Mouse (Mus musculus) bone marrow macrophage, adult 2 months (primary cell): ENCODE measurements around the gene Stxbp1. TPM values are rescaled to one million over a fixed set of nuclear protein-coding genes. Genes with fewer than 3 reads are reported as not detected.
A peak's percentile ranks its signal among the peaks of the same experiment; 100 is the strongest.

Experiments used
- H3K27ac ChIP-seq: 2 replicates; pipeline ENCODE4 v1.5.1; 2012; ENCODE audit warnings: low read depth, low read length; ENCODE audit not compliant: insufficient read depth
- H3K4me1 ChIP-seq: 2 replicates; pipeline ENCODE4 v1.6.1; 2012; ENCODE audit warnings: low read length; ENCODE audit not compliant: control insufficient read depth, insufficient read depth
- H3K4me3 ChIP-seq: 2 replicates; pipeline ENCODE4 v1.5.1; 2012; ENCODE audit warnings: mild to moderate bottlenecking, low read length, moderate library complexity; ENCODE audit not compliant: insufficient read depth
- CTCF ChIP-seq: IDR thresholded peaks from 2 replicates; pipeline ENCODE4 v1.5.1; 2012; ENCODE audit warnings: low read depth, mild to moderate bottlenecking, low read length, moderate library complexity
- POLR2A ChIP-seq: IDR thresholded peaks from 2 replicates; pipeline ENCODE4 v1.6.1; 2012; ENCODE audit warnings: mild to moderate bottlenecking, low read depth, low read length, borderline replicate concordance
- polyA plus RNA-seq: library from polyadenylated mRNA; stranded (reverse); fragments of >200 nt; gene quantifications from 2 replicates; pipeline ENCODE4 v1.2.4, GENCODE M21; 2012; ENCODE audit not compliant: missing spikeins, insufficient read depth, insufficient read length

The Stxbp1 gene
- polyA plus RNA-seq, 1 experiment: 17.7 TPM

DNA sequence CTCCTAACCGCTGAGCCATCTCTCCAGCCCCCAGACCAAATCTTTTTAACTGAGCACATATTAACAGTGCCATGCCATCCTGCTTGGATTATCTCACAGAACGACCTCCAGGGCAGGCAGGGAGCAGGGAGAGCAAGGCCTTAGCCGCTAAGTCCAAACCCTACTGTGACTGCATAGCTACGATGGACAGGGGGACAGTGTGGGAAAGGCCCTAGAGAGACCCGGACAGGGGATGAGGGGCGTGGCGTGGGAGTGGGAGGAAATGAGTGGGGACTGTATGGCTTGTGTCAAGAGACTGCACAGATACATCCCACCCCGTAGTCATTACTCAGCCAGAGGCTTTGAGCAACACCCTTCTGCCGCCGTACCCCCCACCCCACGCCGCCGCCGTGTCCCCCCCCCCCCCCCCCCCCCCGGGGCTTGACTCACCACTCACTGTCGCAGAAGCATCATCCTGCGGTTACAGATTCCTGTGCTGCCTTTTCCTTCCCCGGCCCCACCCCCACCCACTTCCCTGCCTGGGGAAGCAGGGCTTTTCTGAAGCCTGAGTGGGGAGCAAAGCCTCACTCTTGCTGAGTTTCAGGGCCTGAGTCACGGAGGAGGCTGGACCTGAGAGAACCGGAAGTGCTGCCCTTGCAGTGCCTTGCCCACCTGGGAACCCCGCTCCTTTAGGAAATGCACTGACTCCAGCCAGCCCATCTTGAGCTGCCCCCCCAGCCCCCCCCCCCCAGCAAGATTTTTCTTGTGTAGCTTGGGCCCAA, 35.4 kb upstream of the Stxbp1 start:
- TF ChIP-seq CTCF (0 out of 2 replicates have a peak, but pooled peaks have one; percentile 5), POLR2A (no peak)
- Histone ChIP-seq H3K4me3 (peak overlapping the region; percentile 51), H3K27ac (peak overlapping the region; percentile 100), H3K4me1 (peaks cover 76% of the 10 kb centered on the region)

- Histone ChIP-seq H3K4me1 (peaks cover 70% of the 10 kb centered on the region), H3K27ac (peak overlapping the region; percentile 100), H3K4me3 (no peak overlapping the region)
- TF ChIP-seq POLR2A (no peak), CTCF (no peak)
These were observed 34.7 kb upstream of the Stxbp1 start for GRCm38 (mm10) chr2:32881723-32882122.

DNA sequence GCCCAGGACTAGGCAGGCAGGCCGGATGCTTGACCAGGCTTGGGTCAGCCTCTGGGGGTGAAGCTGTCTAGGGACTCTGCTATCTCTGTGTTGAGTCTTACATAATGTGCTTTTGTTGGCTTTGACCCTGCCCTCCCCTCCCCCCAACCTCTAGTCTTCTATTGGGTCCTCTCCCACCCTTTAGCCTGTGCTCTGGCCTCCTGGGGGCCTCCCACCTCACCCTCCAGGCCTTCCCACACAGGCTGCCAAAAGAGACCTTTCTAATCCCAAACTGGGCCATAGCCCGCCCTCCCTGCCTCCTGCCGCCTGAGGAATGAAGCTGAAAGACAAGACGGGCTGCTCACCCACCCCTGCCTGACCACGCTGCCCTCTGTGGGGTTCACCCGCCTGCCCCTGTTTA, 34.0 kb upstream of the Stxbp1 start:
- Histone ChIP-seq H3K4me1 (peaks cover 67% of the 10 kb centered on the region), H3K27ac (peak overlapping the region; percentile 100), H3K4me3 (no peak overlapping the region)
- TF ChIP-seq CTCF (no peak), POLR2A (no peak)

GRCm38 (mm10) chr2:32879593-32879992, 32.5 kb upstream of the Stxbp1 start:
- Histone ChIP-seq H3K27ac (peak overlapping the region; percentile 26), H3K4me3 (no peak overlapping the region; the same call in 1 of the 2 replicates), H3K4me1 (peaks cover 61% of the 10 kb centered on the region)
- TF ChIP-seq CTCF: no peak
- no peak for TF ChIP-seq POLR2A

GRCm38 (mm10) chr2:32878396-32878795, 31.4 kb upstream of the Stxbp1 start:
- peak overlapping the region; percentile 88 for H3K4me3 ChIP-seq
- TF ChIP-seq POLR2A (no peak), CTCF (no peak)
- peaks cover 60% of the 10 kb centered on the region for H3K4me1 ChIP-seq
- H3K27ac ChIP-seq: no peak overlapping the region

DNA sequence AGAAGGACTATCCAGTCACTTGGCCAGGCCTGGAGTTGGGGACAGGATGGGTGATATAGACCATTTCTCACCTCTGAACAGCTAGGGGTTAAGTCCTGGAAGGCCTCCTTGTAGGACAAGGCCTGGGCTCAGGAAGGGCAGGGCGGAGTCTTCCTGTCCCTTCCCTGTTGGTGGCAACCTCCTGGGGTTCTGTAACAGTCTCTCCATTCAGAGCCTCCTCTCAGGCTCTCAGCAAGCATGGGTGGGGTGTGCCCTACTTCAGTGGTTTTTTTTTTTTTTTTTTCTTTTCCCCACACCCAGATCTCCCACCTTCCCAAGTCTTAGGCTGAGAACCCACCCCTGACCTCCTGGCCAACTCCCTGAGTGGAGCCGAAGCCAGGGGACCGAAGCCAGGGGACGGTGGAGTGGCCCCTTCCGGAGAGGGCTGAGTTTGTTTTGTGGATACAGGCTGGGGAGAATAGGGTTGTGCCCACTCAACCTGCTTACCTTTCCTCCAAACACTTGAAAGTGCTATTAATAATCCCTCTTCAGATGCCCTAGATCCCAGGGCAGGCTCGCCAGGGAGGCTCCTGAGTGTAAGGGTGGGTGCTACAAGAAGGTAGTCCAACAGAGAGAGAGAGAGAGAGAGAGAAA, 30.8 kb upstream of the Stxbp1 start:
- Histone ChIP-seq H3K27ac (peak overlapping the region; percentile 65), H3K4me1 (peaks cover 55% of the 10 kb centered on the region), H3K4me3 (peak overlapping the region; percentile 88)
- no peak for TF ChIP-seq POLR2A
- TF ChIP-seq CTCF: no peak

- Histone ChIP-seq H3K27ac (peak overlapping the region; percentile 65), H3K4me3 (peak overlapping the region; percentile 88), H3K4me1 (peaks cover 54% of the 10 kb centered on the region)
- TF ChIP-seq CTCF (no peak), POLR2A (no peak)
These were observed 30.3 kb upstream of the Stxbp1 start for GRCm38 (mm10) chr2:32877303-32877702.

DNA sequence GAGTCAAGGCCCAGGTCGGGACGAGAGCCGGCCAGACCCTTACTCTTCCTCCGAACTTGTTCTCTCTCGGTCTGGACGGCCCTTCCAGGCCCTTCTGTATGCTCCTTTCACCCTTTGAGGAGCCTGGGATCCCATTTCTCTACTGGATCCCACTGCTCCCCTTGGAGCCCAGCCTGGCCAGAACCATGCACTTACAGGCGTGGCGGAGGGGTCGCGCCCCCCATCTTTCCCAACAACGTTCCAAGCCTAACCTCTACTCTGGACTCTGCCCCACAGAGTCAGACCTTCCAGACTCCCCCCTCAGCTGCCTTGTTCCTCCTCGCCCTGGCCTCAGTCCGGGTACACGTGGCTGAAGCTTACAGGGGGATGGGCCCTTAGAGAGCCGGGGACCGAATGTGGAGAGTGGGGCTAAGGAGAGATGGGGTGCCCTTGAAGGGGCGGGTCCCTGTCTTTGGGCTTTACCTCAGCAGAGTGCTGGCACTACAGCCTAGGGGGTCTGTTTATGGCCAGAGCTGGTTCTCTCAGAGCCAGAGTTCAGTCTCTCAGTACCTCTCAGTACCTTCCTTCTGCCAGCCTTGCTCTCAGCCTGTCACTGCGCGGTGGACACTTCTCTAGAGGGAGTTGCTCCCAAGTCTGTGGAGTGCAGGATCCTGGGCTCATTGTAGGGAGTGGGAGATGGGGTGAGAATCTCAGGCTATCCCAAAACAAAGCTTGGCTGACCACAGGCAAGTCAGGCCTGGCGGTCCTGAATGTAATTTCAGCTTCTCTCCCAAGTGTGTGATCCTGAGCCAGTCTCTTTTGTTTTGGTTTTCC, 29.7 kb upstream of the Stxbp1 start:
- H3K4me1 ChIP-seq: peaks cover 50% of the 10 kb centered on the region
- peak overlapping the region; percentile 88 for H3K4me3 ChIP-seq
- H3K27ac ChIP-seq: peak overlapping the region; percentile 65
- TF ChIP-seq CTCF (no peak), POLR2A (no peak)

- 0 out of 2 replicates have a peak, but pooled peaks have one; percentile 12 for TF ChIP-seq POLR2A
- TF ChIP-seq CTCF: no peak
- Histone ChIP-seq H3K4me1 (peaks cover 44% of the 10 kb centered on the region), H3K27ac (peak within 1 kb of the TSS; percentile 65), H3K4me3 (peak within 1 kb of the TSS; percentile 88)
These were observed 28.8 kb upstream of the Stxbp1 start, which contains the start of gene Fam129b for GRCm38 (mm10) chr2:32875675-32876489. Fam129b (plus strand) TSS chr2:32876114.
